Mouse (Mus musculus) heart, adult 10 weeks (tissue): ENCODE results near the gene Gm3629. TPM values are rescaled to one million over a fixed set of nuclear protein-coding genes. Genes with fewer than 3 reads are reported as not detected.

Experiments
- polyA plus RNA-seq: library from polyadenylated mRNA; stranded (reverse); fragments of 350-450 nt; fragmentation: Illumina TruSeq; extraction: RNeasy Lipid Tissue Mini Kit (QIAGEN cat#74804); gene quantifications from one replicate; pipeline ENCODE4 v1.2.3, GENCODE M21; 2014; ENCODE audit warnings: low read depth, low replicate concordance

Gm3629 gene
- not detected for polyA plus RNA-seq

DNA sequence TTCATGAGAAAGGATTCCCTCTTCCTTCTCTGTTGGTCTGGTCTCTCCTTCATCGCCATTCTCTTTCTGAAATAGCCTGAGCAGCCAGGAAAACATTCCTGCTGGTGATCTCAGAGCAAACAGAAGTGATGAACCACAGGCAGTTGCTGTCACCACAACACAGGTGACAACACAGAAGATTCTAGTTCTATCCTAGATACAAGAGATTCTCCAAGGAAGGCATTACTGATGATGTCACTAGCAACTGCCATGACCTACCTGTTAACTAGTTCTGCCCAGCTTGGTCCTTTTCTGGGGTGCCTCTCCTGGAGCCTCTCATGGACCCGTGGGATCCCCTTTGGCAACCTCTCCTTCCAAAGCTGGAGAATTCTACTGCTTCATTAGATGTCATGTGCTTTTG is at the start of gene Gm3629:
Gm3629 (minus strand) TSS at position 101 of the 400 bp plus-strand sequence.

DNA sequence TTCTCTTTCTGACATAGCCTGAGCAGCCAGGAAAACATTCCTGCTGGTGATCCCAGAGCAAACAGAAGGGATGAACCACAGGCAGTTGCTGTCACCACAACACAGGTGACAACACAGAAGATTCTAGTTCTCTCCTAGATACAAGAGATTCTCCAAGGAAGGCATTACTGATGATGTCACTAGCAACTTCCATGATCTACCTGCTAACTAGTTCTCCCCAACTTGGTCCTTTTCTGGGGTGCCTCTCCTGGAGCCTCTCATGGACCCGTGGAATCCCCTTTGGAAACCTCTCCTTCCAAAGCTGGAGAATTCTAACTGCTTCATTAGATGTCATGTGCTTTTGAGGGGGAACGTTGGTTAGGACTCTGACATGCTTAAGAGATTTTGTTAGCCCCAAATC is 31.9 kb upstream of the Gm3629 start, which contains the start of gene Gm3460:
Gm3460 (minus strand) TSS at position 101 of the 400 bp plus-strand sequence.

DNA sequence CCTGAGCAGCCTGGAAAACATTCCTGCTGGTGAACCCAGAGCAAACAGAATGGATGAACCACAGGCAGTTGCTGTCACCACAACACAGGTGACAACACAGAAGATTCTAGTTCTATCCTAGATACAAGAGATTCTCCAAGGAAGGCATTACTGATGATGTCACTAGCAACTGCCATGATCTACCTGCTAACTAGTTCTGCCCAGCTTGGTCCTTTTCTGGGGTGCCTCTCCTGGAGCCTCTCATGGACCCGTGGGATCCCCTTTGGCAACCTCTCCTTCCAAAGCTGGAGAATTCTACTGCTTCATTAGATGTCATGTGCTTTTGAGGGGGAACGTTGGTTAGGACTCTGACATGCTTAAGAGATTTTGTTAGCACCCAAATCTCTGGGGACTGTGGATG is 53.2 kb downstream of the Gm3629 start, which contains the start of gene Gm8356:
Gm8356 (minus strand) TSS at position 101 of the 400 bp plus-strand sequence.

Other genes starting within 250 kb of the Gm3629 start
- gene Gm3618, start 246.9 kb downstream of the Gm3629 start, polyA plus RNA-seq: not detected
- gene Gm16440, start 200.3 kb downstream of the Gm3629 start, polyA plus RNA-seq: not detected
- gene Gm3591, start 178.1 kb downstream of the Gm3629 start, polyA plus RNA-seq: 0.34 TPM
- gene Gm3594, start 146.0 kb downstream of the Gm3629 start, polyA plus RNA-seq: not detected
- gene Gm8356, start 53.3 kb downstream of the Gm3629 start, polyA plus RNA-seq: not detected
- gene Gm3460, start 31.8 kb upstream of the Gm3629 start, polyA plus RNA-seq: not detected
- not detected for gene Gm10251, start 93.6 kb upstream of the Gm3629 start, polyA plus RNA-seq
- gene Gm8050, start 129.6 kb upstream of the Gm3629 start, polyA plus RNA-seq: not detected
- gene Gm3636, start 151.7 kb upstream of the Gm3629 start, polyA plus RNA-seq: 1.7 TPM
- gene Gm8362, start 183.8 kb upstream of the Gm3629 start, polyA plus RNA-seq: not detected
- gene Gm3642, start 249.7 kb upstream of the Gm3629 start, polyA plus RNA-seq: not detected